Mouse (Mus musculus) liver, adult 2 months (tissue): ENCODE measurements around the gene Csk.

Experiments
- CTCF ChIP-seq: fragments of 200-500 bp; IDR thresholded peaks from 2 replicates; pipeline ENCODE4 v1.5.1; 2011; ENCODE audit warnings: low read depth, low read length, control low read depth
- POLR2A ChIP-seq: fragments of 200-500 bp; IDR thresholded peaks from 2 replicates; pipeline ENCODE4 v1.6.1; 2011; ENCODE audit warnings: low read length, control low read depth; ENCODE audit not compliant: insufficient read depth; ENCODE audit errors: extremely low read depth

DNA sequence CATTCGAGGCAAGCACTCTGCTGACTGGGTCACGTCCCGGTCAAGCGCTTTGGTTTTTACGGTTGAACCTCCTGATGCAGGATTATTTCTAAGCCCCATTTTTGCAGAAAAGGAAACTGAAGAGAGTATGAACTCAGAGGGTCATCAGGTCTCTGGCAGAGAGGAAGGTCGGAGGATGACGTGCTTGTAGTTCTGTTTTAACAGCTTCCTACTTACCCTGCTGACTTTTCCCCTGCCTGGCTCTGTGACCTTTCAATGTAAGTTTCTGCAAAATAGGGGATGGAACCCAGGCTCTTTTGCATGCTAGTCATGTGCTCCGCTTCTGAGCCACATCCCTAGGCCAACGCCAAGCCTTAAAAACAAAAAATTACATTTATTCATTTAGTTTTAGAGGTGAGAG lies 1.1 kb downstream of the Csk start:
- no peak for TF ChIP-seq POLR2A
- no peak for TF ChIP-seq CTCF
